ENCODE assay signal across 21 mouse cellular contexts in the genomic region with DNA sequence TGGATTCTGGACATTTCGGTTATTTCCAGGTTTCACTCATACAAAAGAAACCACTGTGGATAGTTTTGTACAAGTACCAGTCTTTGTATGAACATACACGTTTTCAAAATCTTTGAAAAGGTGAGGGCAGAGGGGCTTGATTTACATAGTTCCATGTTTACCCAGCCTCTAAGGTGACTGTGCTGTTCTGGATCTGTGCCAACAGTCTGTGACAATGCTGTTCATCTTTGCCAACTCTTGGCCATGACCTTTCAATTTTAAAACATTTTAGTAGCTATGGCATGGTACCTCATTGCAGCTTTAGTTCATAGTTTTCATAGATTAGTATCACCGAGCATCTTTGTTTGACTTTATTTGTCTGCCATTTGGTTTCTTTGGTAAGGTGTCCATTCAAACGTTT.
"Had no signal": no experiment of that assay in that cellular context is flagged by ENCODE, and none has a peak within 500 bp of the region (broad histone marks: within the 10 kb centered on the region; RNA-seq: fewer than 3 reads in every experiment).

No protein-coding gene starts in this region.

- H3K4me3 ChIP-seq: limb, embryonic 12.5 days; limb, embryonic 15.5 days; megakaryocyte, embryonic 14.5 days had no signal

- H3K27ac ChIP-seq: limb, embryonic 12.5 days; limb, embryonic 15.5 days; liver, embryonic 14.5 days; stomach, postnatal 0 days had no signal

- H3K9me3 ChIP-seq: limb, embryonic 12.5 days; limb, embryonic 15.5 days; megakaryocyte, embryonic 14.5 days had no signal

- H3K9ac ChIP-seq: limb, embryonic 12.5 days; limb, embryonic 15.5 days; liver, embryonic 14.5 days; liver, postnatal 0 days; lung, embryonic 14.5 days had no signal

- H3K36me3 ChIP-seq: limb, embryonic 12.5 days; limb, embryonic 15.5 days had no signal

- H3K4me2 ChIP-seq: limb, embryonic 12.5 days; limb, embryonic 15.5 days; liver, embryonic 11.5 days; lung, embryonic 14.5 days; midbrain, embryonic 11.5 days had no signal

- ATAC-seq: liver, postnatal 0 days had no signal

- H3K4me1 ChIP-seq: limb, embryonic 12.5 days; limb, embryonic 15.5 days; megakaryocyte, embryonic 14.5 days had no signal

- DNase-seq: kidney, adult 9 months; kidney, postnatal 14 days; kidney, postnatal 4 days; left cerebral cortex, postnatal 4 days; liver, postnatal 0 days; lung, postnatal 10 days; lung, postnatal 36 days; midbrain, embryonic 14.5 days; right cerebral cortex, postnatal 14 days; right cerebral cortex, postnatal 4 days; thymus, adult 2 months; thymus, postnatal 14 days; thymus, postnatal 4 days had no signal

- H3K27me3 ChIP-seq: limb, embryonic 12.5 days; limb, embryonic 15.5 days; megakaryocyte, embryonic 14.5 days had no signal
